Mouse (Mus musculus): ENCODE measurements around the gene Gng11. TPM values are rescaled to one million over a fixed set of nuclear protein-coding genes. Genes with fewer than 3 reads are reported as not detected.

Gene Gng11
- polyA plus RNA-seq, 1 experiment from 2014 or later = 96.0 TPM

DNA sequence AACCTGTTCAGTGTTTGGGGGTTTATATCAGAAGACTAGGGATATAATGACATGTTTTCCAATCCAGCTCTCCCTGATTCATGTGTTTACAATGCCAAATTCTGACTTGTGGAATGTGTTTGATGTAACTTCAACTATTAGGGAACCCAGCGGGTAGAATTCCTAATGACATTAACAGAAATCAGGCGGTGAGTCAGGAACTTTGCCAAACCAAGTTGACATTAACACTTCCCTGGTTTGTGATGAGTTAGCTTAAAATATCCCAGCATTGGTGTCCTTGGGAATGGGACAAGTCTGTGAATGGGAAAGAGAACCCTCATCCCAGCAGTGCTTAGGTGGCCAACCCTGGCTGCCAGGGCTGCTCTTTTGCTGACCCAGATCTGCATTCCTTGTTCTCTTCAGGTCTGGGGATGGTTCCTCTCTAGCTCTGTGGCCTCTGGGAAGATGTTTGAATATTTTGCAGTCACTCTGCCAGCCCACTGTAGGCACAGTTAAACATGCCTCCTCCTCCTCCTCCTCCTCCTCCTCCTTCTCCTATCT is 4.9 kb downstream of the Gng11 start:
- no peak overlapping the region for H3K4me3 ChIP-seq

GRCm38 (mm10) chr6:4009548-4009947 is 5.8 kb downstream of the Gng11 start:
- no peak overlapping the region for H3K27ac ChIP-seq
- no peak for ATAC-seq (ENCODE audit: insufficient number of reproducible peaks, low FRiP score, low TSS enrichment, low read depth)
- H3K4me2 ChIP-seq = no peak overlapping the region
- H3K4me3 ChIP-seq = no peak overlapping the region
- H3K4me1 ChIP-seq = peaks cover 4% of the 10 kb centered on the region
- no peaks in the 10 kb centered on the region for H3K9me3 ChIP-seq
- H3K27me3 ChIP-seq = no peaks in the 10 kb centered on the region
- no peaks in the 10 kb centered on the region for H3K36me3 ChIP-seq
- H3K9ac ChIP-seq = no peak overlapping the region

More for the DNA sequence above, 4.9 kb downstream of the Gng11 start:
- Histone ChIP-seq H3K4me2 (no peak overlapping the region), H3K27ac (no peak overlapping the region), H3K9ac (no peak overlapping the region), H3K36me3 (no peaks in the 10 kb centered on the region), H3K9me3 (no peaks in the 10 kb centered on the region), H3K4me1 (peaks cover 12% of the 10 kb centered on the region), H3K27me3 (no peaks in the 10 kb centered on the region)
- ATAC-seq (ENCODE audit: insufficient number of reproducible peaks, low FRiP score, low TSS enrichment, low read depth) = no peak
- 37% methylated on average over 2 of the region's 2 CpGs for WGBS

GRCm38 (mm10) chr6:4022645-4023044 is 18.9 kb downstream of the Gng11 start:
- Histone ChIP-seq H3K27ac (no peak overlapping the region), H3K4me1 (no peaks in the 10 kb centered on the region), H3K4me2 (no peak overlapping the region), H3K4me3 (no peak overlapping the region), H3K9ac (no peak overlapping the region), H3K36me3 (no peaks in the 10 kb centered on the region), H3K27me3 (no peaks in the 10 kb centered on the region), H3K9me3 (no peaks in the 10 kb centered on the region)
- WGBS = 41% methylated on average over 1 of the region's 1 CpGs
- ATAC-seq (ENCODE audit: insufficient number of reproducible peaks, low FRiP score, low TSS enrichment, low read depth) = no peak

DNA sequence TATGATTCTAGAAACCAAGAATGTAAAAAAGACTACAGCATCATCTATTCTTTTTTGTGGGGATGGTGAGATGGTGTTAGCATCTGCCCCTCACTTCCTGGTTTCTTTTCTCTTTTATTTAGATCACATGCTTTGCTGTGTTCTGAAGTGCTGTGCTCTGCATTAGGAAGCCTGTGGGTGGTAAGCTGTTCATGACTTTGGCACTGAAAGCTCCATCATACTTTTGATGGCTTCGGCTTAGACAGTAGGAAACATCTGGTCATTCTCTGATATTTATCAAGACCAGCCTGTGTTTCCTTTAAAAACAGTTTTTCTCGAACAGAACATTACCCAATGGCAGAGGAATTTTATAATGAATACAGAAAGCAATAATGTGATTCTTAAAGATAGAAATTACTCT is 22.7 kb downstream of the Gng11 start:
- Histone ChIP-seq H3K27ac (no peak overlapping the region), H3K27me3 (no peaks in the 10 kb centered on the region), H3K4me3 (no peak overlapping the region), H3K36me3 (no peaks in the 10 kb centered on the region), H3K4me2 (no peak overlapping the region), H3K9ac (no peak overlapping the region), H3K4me1 (no peaks in the 10 kb centered on the region), H3K9me3 (no peaks in the 10 kb centered on the region)
- WGBS = 44% methylated on average over 2 of the region's 2 CpGs
- peak; percentile 44; the same call in 1 of the 2 replicates for ATAC-seq (ENCODE audit: insufficient number of reproducible peaks, low FRiP score, low TSS enrichment, low read depth)

GRCm38 (mm10) chr6:4030956-4031355 is 27.3 kb downstream of the Gng11 start:
- Histone ChIP-seq H3K4me3 (no peak overlapping the region), H3K27ac (no peak overlapping the region), H3K4me1 (no peaks in the 10 kb centered on the region), H3K4me2 (no peak overlapping the region), H3K36me3 (no peaks in the 10 kb centered on the region), H3K9me3 (no peaks in the 10 kb centered on the region), H3K9ac (no peak overlapping the region), H3K27me3 (no peaks in the 10 kb centered on the region)
- no peak for ATAC-seq (ENCODE audit: insufficient number of reproducible peaks, low FRiP score, low TSS enrichment, low read depth)
- 71% methylated on average over 3 of the region's 3 CpGs for WGBS

- no peak for ATAC-seq (ENCODE audit: insufficient number of reproducible peaks, low FRiP score, low TSS enrichment, low read depth)
- Histone ChIP-seq H3K27me3 (no peaks in the 10 kb centered on the region), H3K27ac (no peak overlapping the region), H3K4me1 (no peaks in the 10 kb centered on the region), H3K9ac (no peak overlapping the region), H3K4me3 (no peak overlapping the region), H3K4me2 (no peak overlapping the region), H3K9me3 (no peaks in the 10 kb centered on the region), H3K36me3 (no peaks in the 10 kb centered on the region)
- 71% methylated on average over 1 of the region's 1 CpGs for WGBS
Measured at GRCm38 (mm10) chr6:4041821-4042220, 38.1 kb downstream of the Gng11 start.

DNA sequence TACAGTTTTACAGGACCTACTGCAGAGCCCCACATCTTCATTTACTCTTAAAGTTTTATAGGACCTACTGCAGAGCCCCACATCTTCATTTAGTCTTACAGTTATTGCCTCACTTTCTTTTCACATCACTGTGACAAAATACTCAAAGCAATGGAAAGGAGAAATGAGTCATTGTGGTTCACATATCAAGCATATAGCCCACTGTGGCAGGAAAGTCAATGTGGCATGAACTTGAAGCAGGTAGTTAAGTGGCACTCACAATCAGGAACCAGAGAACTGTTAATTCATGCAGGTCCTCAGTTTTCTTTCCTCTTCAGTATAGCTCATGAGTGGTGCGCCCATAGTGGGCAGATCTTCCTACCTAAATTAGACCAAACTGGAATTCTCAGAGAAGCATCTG is 43.5 kb downstream of the Gng11 start:
- Histone ChIP-seq H3K4me1 (no peaks in the 10 kb centered on the region), H3K27me3 (no peaks in the 10 kb centered on the region), H3K9me3 (no peaks in the 10 kb centered on the region), H3K27ac (no peak overlapping the region), H3K9ac (no peak overlapping the region), H3K36me3 (no peaks in the 10 kb centered on the region), H3K4me2 (no peak overlapping the region), H3K4me3 (no peak overlapping the region)
- no peak for ATAC-seq (ENCODE audit: insufficient number of reproducible peaks, low FRiP score, low TSS enrichment, low read depth)
- 100% methylated on average over 1 of the region's 1 CpGs for WGBS

GRCm38 (mm10) chr6:4052843-4053242 is 49.1 kb downstream of the Gng11 start:
- Histone ChIP-seq H3K4me2 (no peak overlapping the region), H3K36me3 (no peaks in the 10 kb centered on the region), H3K9ac (no peak overlapping the region), H3K4me1 (no peaks in the 10 kb centered on the region), H3K9me3 (no peaks in the 10 kb centered on the region), H3K27me3 (no peaks in the 10 kb centered on the region), H3K4me3 (no peak overlapping the region), H3K27ac (no peak overlapping the region)
- 60% methylated on average over 1 of the region's 1 CpGs for WGBS
- ATAC-seq (ENCODE audit: insufficient number of reproducible peaks, low FRiP score, low TSS enrichment, low read depth) = no peak

DNA sequence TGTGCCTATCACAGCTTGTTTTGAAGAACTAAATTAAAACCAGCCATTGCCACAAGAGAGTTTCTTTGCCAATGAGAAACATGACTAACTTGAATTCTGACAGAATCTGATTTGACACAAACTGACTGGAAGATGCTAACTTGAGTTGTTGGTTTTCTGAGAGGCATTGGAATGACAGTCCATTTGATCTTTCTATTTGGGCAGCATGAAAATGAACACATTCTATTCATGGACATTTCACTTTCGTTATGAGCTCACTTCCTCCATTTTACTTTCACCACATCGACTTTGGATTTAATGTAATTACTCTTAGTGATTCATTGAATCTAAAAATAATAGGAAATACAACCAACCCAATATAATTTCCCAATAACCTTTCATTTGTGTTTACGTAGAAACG is 50.7 kb downstream of the Gng11 start:
- WGBS = 78% methylated on average over 4 of the region's 4 CpGs
- Histone ChIP-seq H3K4me2 (no peak overlapping the region), H3K4me1 (no peaks in the 10 kb centered on the region), H3K9ac (no peak overlapping the region), H3K27ac (no peak overlapping the region), H3K36me3 (no peaks in the 10 kb centered on the region), H3K4me3 (no peak overlapping the region), H3K27me3 (no peaks in the 10 kb centered on the region), H3K9me3 (no peaks in the 10 kb centered on the region)
- ATAC-seq (ENCODE audit: insufficient number of reproducible peaks, low FRiP score, low TSS enrichment, low read depth) = no peak

Other genes with a start within 250 kb of the Gng11 start
- 0.13 and 0.30 TPM in 2 replicates for gene Calcr, start 239.2 kb upstream of the Gng11 start, polyA plus RNA-seq (2015; fragmentation: Nextera tagmentation; extraction: Ambion mirVana)
- gene Tfpi2, start 15.0 kb upstream of the Gng11 start, polyA plus RNA-seq (2015; fragmentation: Nextera tagmentation; extraction: Ambion mirVana) = 2.5 and 4.6 TPM in 2 replicates
- gene Gngt1, start 10.1 kb upstream of the Gng11 start, polyA plus RNA-seq (2015; fragmentation: Nextera tagmentation; extraction: Ambion mirVana) = not detected in 2 replicates
- 82.9 and 84.7 TPM in 2 replicates for gene Bet1, start 83.1 kb downstream of the Gng11 start, polyA plus RNA-seq (2015; fragmentation: Nextera tagmentation; extraction: Ambion mirVana)

All from limb, embryonic 15.5 days (tissue).